Mouse (Mus musculus) embryo, embryonic 9.5 days (tissue): ENCODE data around the gene Arpc3.
"Not testable (repeated sequence)": the region's sequence is repeated elsewhere in the genome, so short reads cannot be mapped to it uniquely, and the experiment has no call there.

Experiments used
- DNase-seq: peaks from one replicate; pipeline ENCODE4 v3.0.0-alpha.2; 2017; ENCODE audit errors: extremely low spot score

The Arpc3 gene

GRCm38 (mm10) chr5:122439400-122440094 lies 47.9 kb downstream of the Arpc3 start:
- no peak for DNase-seq

- DNase-seq: no peak
These were observed 48.5 kb downstream of the Arpc3 start for GRCm38 (mm10) chr5:122440095-122440630.

GRCm38 (mm10) chr5:122444492-122444891 lies 52.8 kb downstream of the Arpc3 start:
- DNase-seq: no peak

GRCm38 (mm10) chr5:122445051-122445610 lies 53.5 kb downstream of the Arpc3 start:
- no peak for DNase-seq

- DNase-seq: no peak
These were observed 56.2 kb downstream of the Arpc3 start for GRCm38 (mm10) chr5:122447857-122448256.

- no peak for DNase-seq
These were observed 57.2 kb downstream of the Arpc3 start for GRCm38 (mm10) chr5:122448869-122449268.

GRCm38 (mm10) chr5:122449946-122450345 lies 58.3 kb downstream of the Arpc3 start:
- DNase-seq: no peak

GRCm38 (mm10) chr5:122450913-122451317 lies 59.2 kb downstream of the Arpc3 start:
- no peak for DNase-seq

GRCm38 (mm10) chr5:122451324-122451723 lies 59.6 kb downstream of the Arpc3 start:
- no peak for DNase-seq

GRCm38 (mm10) chr5:122452194-122452593 lies 60.5 kb downstream of the Arpc3 start:
- no peak for DNase-seq

GRCm38 (mm10) chr5:122453188-122453587 lies 61.5 kb downstream of the Arpc3 start:
- DNase-seq: no peak

GRCm38 (mm10) chr5:122454442-122454841 lies 62.8 kb downstream of the Arpc3 start:
- no peak for DNase-seq

GRCm38 (mm10) chr5:122454883-122455282 lies 63.2 kb downstream of the Arpc3 start:
- DNase-seq: no peak

- no peak for DNase-seq
These were observed 63.9 kb downstream of the Arpc3 start for GRCm38 (mm10) chr5:122455584-122455983.

- DNase-seq: not testable (repeated sequence)
These were observed 65.4 kb downstream of the Arpc3 start for GRCm38 (mm10) chr5:122457054-122457453.

- DNase-seq: no peak
These were observed 66.4 kb downstream of the Arpc3 start for GRCm38 (mm10) chr5:122458066-122458465.

GRCm38 (mm10) chr5:122459335-122459734 lies 67.7 kb downstream of the Arpc3 start:
- DNase-seq: no peak

GRCm38 (mm10) chr5:122460656-122461055 lies 69.0 kb downstream of the Arpc3 start:
- no peak for DNase-seq

- DNase-seq: no peak
These were observed 69.8 kb downstream of the Arpc3 start for GRCm38 (mm10) chr5:122461431-122461830.
